Mouse (Mus musculus): ENCODE data around the gene Fmod. TPM values are rescaled to one million over a fixed set of nuclear protein-coding genes. Genes with fewer than 3 reads are reported as not detected.
A peak's percentile ranks its signal among the peaks of the same experiment; 100 is the strongest.

The Fmod gene
- 16.8 and 20.5 TPM in 2 replicates for polyA plus RNA-seq (2016; fragmentation: Nextera tagmentation; extraction: Ambion mirVana)

DNA sequence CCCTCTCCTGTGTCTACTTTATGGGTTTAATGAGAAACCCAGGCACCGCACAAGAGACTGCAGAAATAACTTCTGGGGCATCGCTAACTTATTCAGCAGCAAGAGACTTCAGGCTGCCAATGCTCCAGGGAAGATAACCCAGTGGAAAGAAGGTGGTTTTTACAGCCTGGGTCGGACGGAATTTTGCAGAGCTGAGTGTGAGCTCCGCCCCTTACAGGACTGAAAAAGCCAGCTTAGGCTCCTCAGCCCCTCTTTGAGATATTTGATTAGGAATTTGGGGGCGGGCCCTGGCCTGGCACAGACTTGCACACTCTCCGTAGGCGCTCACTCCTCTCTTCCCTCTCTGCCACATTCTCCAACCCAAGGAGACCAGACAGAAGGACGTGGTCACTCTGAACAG is at the start of gene Fmod:
Gene Fmod (plus strand): TSS at position 83 of the 400 bp plus-strand sequence.
- WGBS = 41% methylated on average over 9 of the region's 9 CpGs

DNA sequence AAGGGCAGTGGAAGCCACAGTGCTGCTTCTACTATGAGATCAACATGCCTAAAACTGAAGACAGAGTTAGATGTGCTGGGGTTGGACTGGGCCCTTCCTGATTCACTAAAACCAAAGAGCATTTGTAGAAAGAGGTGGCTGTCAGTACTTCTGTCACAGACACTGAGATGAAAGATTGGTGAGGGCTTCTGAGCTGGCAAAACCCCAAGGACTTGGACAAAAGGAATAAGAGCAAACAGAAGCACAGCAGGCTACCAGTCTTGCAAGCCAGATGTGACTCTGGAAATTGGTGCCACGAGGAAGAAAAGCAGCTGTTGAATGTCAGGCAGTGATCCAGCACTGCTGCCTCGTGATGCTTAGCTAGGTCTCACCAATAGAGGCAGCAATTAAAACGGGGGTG is 48.2 kb upstream of the Fmod start:
- Histone ChIP-seq H3K36me3 (no peaks in the 10 kb centered on the region), H3K9ac (no peak overlapping the region), H3K4me2 (replicated peaks) (no peak overlapping the region), H3K9me3 (no peaks in the 10 kb centered on the region), H3K27ac (no peak overlapping the region), H3K27me3 (replicated peaks) (no peaks in the 10 kb centered on the region), H3K4me1 (no peaks in the 10 kb centered on the region), H3K4me3 (no peak overlapping the region)
- ATAC-seq (ENCODE audit: low FRiP score, low read depth) = no peak
- WGBS = 8% methylated on average over 3 of the region's 3 CpGs

More for the DNA sequence above, at the start of gene Fmod:
- peaks cover 7% of the 10 kb centered on the region; the same call in 1 of the 2 replicates for H3K4me1 ChIP-seq
- no peaks in the 10 kb centered on the region for H3K27me3 ChIP-seq (replicated peaks)
- no peak within 1 kb of the TSS for H3K27ac ChIP-seq
- H3K9ac ChIP-seq = no peak within 1 kb of the TSS
- peak within 1 kb of the TSS; percentile 16; the same call in 1 of the 2 replicates for H3K4me2 ChIP-seq (replicated peaks)
- H3K4me3 ChIP-seq = no peak within 1 kb of the TSS
- H3K36me3 ChIP-seq = no peaks in the 10 kb centered on the region
- no peak for ATAC-seq (ENCODE audit: low FRiP score, low read depth)
- H3K9me3 ChIP-seq = no peaks in the 10 kb centered on the region

DNA sequence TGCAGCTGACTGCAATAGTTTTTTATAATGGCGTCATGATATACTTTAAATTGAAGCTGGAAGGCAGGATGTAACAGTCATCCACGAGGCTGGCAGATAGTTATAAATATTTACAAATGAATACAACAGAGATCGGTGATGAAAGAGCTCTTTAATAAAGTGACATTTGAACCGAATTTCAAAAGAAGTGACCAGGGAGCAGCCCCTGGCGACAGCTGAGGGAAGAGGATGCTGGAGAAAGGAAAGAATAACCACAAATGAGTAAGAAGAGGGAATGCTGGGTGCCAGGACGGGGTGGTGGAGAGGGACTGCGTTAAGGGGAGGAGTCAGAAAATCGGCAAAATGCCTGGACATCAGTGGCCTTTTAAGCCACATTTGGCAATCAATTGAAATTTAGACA is 45.8 kb upstream of the Fmod start:
- no peaks in the 10 kb centered on the region for H3K36me3 ChIP-seq
- no peak overlapping the region for H3K27ac ChIP-seq
- H3K9me3 ChIP-seq = no peaks in the 10 kb centered on the region
- H3K27me3 ChIP-seq (replicated peaks) = no peaks in the 10 kb centered on the region
- 64% methylated on average over 8 of the region's 8 CpGs for WGBS
- no peak overlapping the region for H3K4me3 ChIP-seq
- no peaks in the 10 kb centered on the region for H3K4me1 ChIP-seq
- no peak overlapping the region for H3K9ac ChIP-seq
- no peak for ATAC-seq (ENCODE audit: low FRiP score, low read depth)
- no peak overlapping the region for H3K4me2 ChIP-seq (replicated peaks)

DNA sequence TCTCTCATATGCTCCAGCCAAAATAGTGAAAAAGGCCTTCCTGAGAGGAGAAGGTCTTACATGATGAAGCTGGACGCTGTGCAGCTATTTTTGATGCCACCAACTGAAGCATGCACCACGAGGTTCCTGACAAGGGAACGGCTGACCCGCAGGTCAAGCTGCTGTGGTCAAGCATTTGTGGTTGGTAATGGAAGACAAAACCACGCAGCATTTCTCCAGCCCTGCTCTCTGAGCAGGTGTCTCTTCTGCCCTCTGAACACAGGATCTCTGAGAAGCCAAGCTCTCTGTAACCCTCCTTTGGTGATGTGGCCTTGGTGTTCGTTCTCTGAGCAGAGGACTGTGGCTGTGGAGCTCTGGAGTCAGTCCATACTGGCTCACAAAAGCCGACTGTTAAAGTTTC is 31.6 kb upstream of the Fmod start:
- no peak overlapping the region for H3K4me3 ChIP-seq
- 79% methylated on average over 7 of the region's 7 CpGs for WGBS
- H3K4me1 ChIP-seq = no peaks in the 10 kb centered on the region
- ATAC-seq (ENCODE audit: low FRiP score, low read depth) = no peak
- H3K27me3 ChIP-seq (replicated peaks) = no peaks in the 10 kb centered on the region
- no peak overlapping the region for H3K27ac ChIP-seq
- H3K36me3 ChIP-seq = no peaks in the 10 kb centered on the region
- no peak overlapping the region for H3K4me2 ChIP-seq (replicated peaks)
- H3K9me3 ChIP-seq = no peaks in the 10 kb centered on the region
- H3K9ac ChIP-seq = no peak overlapping the region

DNA sequence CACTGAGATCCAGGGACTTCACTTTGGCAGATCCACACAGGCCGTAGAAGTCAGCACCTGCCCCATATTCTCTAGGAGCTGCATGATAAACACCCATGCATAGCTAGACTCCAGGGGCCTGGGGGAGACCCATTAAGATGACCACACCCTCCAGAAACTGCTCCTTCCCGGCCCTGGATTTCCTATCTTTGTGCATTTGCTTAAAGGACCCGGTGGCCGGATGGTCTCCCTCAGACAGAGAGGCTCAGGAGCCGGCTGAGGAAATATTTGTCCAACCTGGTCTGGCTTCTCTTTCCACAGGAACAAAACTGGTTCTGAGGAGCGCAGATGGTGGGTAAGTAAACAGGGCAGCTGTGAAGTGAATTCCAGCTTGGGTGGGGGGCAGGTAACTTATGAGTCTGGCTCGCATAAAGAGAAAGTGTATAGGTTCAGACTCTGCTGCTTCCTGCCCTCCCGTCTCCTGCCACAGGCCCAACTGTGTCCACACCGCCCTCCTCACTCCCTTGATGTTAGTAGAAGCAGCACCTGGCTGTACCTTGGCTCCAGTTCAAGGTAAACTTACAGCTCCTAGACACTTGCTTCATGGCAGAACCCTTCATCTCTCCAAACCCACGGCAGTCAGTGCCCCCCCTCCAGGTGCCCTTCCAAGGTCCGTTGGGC is 30.8 kb upstream of the Fmod start:
- WGBS = 81% methylated on average over 11 of the region's 11 CpGs

DNA sequence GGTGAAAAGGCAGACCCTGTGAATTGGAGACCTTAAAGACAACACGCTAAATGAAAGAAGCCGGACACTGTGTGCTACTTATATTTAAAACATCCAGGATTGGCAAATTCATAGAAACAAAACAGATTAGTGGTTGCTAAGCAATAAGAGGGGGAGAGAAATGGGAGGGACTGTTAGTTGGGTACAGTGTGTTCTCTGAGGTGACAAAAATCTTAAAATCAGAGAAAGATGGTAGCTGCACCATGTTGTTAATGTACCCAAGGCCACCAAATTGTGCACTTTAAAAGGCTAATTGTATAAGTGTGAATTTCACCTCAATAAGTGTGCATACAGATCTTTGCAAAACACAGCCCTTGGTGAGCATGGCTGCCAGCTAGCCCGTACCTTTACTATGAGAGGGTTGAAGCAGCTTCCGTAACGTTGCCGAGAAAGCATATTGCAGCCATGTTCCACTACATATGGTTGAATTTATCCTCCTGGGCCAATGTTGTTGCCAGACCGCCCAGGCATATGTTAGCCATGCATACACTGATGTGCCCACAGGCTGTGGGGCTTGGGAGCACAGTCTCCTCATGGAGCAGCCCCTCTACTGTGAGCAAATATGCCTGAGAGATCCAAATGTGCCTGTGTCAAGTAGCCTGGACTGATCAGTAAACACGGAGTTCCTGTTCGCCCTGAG is 12.6 kb upstream of the Fmod start:
- H3K4me3 ChIP-seq = no peak overlapping the region
- H3K36me3 ChIP-seq = no peaks in the 10 kb centered on the region
- no peak overlapping the region for H3K4me2 ChIP-seq (replicated peaks)
- WGBS = 89% methylated on average over 9 of the region's 9 CpGs
- H3K27ac ChIP-seq = no peak overlapping the region
- ATAC-seq (ENCODE audit: low FRiP score, low read depth) = no peak
- no peaks in the 10 kb centered on the region for H3K4me1 ChIP-seq
- no peaks in the 10 kb centered on the region for H3K9me3 ChIP-seq
- no peaks in the 10 kb centered on the region for H3K27me3 ChIP-seq (replicated peaks)
- no peak overlapping the region for H3K9ac ChIP-seq

More for the DNA sequence above, 30.8 kb upstream of the Fmod start:
- Histone ChIP-seq H3K9ac (no peak overlapping the region), H3K9me3 (no peaks in the 10 kb centered on the region), H3K4me2 (replicated peaks) (no peak overlapping the region), H3K4me1 (no peaks in the 10 kb centered on the region), H3K36me3 (no peaks in the 10 kb centered on the region), H3K27ac (no peak overlapping the region), H3K4me3 (no peak overlapping the region), H3K27me3 (replicated peaks) (no peaks in the 10 kb centered on the region)
- ATAC-seq (ENCODE audit: low FRiP score, low read depth) = no peak

DNA sequence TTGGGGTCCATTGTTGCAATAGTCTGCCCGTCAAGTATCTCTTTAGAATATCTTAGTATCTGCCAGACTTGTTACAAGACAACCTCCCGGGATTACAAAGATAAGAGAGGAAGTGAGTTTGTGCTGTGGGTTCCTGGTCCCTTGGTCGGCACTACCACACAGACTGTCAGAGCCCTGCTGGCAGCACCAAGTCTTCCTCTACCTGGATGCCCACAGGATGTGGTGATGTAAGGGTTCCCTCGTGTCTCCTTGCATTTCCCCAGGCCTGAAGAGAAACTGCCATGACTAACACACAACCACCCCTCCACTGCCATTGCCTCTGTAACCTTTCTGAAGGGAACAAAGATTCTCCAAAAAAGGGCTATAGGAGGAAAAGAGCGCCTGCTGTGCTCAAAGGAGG is 11.1 kb upstream of the Fmod start:
- H3K36me3 ChIP-seq = no peaks in the 10 kb centered on the region
- H3K27ac ChIP-seq = no peak overlapping the region
- H3K27me3 ChIP-seq (replicated peaks) = no peaks in the 10 kb centered on the region
- no peak overlapping the region for H3K4me2 ChIP-seq (replicated peaks)
- ATAC-seq (ENCODE audit: low FRiP score, low read depth) = no peak
- no peaks in the 10 kb centered on the region for H3K9me3 ChIP-seq
- no peaks in the 10 kb centered on the region for H3K4me1 ChIP-seq
- H3K9ac ChIP-seq = no peak overlapping the region
- WGBS = 71% methylated on average over 5 of the region's 5 CpGs
- H3K4me3 ChIP-seq = no peak overlapping the region

DNA sequence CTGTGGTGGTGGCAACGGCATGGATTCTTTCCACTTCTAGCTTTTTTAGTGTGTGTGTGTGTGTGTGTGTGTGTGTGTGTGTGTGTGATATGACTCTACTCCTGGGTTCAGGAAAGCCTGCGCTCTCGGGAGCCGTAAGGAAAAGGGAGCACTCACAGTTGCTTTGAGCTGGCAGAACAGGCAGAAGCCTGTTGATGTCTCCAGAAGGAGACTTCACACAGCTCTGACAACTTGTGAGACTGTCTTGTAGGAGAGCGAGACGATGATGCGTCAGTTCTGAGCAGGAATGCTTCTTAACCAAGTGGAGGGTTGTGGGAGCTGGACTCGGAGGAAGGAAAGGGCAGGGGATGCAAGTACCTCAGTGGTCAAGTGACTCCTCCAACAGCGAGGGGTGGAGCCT is 10.3 kb upstream of the Fmod start:
- no peaks in the 10 kb centered on the region for H3K36me3 ChIP-seq
- H3K9ac ChIP-seq = no peak overlapping the region
- no peak for ATAC-seq (ENCODE audit: low FRiP score, low read depth)
- no peak overlapping the region for H3K27ac ChIP-seq
- 88% methylated on average over 9 of the region's 9 CpGs for WGBS
- no peaks in the 10 kb centered on the region for H3K9me3 ChIP-seq
- H3K4me3 ChIP-seq = no peak overlapping the region
- no peaks in the 10 kb centered on the region for H3K4me1 ChIP-seq
- no peaks in the 10 kb centered on the region for H3K27me3 ChIP-seq (replicated peaks)
- no peak overlapping the region for H3K4me2 ChIP-seq (replicated peaks)

DNA sequence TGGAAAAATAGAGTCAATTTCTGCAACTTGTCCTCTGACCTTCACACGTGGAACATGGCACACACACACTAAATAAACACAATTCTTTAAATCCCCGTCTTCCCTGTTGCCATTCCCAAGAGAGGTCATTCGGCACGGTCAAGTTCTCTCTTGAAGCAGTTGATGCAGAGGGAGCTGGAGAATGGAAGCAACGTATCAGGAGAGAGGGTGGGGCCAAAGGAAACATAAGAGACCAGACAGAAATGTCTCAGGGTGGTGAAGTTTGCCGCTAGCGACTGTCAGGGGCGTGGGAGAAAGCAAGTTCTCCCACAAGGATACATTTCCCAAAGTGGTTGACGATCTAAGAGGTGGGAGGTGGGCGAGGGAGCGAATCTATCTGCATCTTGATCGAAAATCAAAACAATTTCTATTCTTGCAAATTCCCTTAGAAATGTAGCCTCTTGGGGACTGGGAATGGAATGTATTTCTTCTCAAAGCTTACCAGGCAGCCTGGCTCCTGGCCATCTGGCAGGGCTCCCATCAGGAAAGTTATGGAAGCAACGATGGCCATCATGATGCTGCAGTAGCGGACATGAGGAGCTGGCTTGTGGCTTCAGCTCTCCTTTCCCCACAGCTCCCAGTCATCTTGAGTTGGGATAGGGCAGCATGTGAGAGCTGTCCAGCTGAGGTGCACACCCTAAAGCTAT is 8.8 kb upstream of the Fmod start:
- H3K4me1 ChIP-seq = no peaks in the 10 kb centered on the region
- no peaks in the 10 kb centered on the region for H3K36me3 ChIP-seq
- no peak overlapping the region for H3K4me3 ChIP-seq
- no peak overlapping the region for H3K27ac ChIP-seq
- H3K9me3 ChIP-seq = no peaks in the 10 kb centered on the region
- 88% methylated on average over 14 of the region's 14 CpGs for WGBS
- no peak for ATAC-seq (ENCODE audit: low FRiP score, low read depth)
- no peak overlapping the region for H3K4me2 ChIP-seq (replicated peaks)
- H3K27me3 ChIP-seq (replicated peaks) = no peaks in the 10 kb centered on the region
- no peak overlapping the region for H3K9ac ChIP-seq

DNA sequence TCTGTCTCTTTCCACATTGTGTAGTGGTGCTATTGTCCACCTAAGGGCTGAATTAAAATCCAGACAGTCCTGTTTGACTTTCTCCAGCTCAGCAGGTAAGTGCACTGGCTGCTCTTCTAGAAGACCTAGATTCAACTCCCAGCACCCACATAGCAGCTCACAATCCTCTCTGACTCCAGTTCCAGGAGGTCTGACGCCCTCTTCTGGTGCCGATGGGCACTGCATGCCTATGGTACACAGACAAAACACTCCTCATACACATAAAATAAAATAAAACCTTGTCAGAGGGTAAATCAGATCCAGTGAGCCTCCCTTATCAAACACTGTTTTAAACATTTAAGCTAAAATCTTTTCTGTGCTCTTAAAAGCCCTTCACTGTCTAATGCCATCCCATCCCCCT is 562 bp upstream of the Fmod start:
- H3K4me3 ChIP-seq = no peak overlapping the region
- no peak for ATAC-seq (ENCODE audit: low FRiP score, low read depth)

DNA sequence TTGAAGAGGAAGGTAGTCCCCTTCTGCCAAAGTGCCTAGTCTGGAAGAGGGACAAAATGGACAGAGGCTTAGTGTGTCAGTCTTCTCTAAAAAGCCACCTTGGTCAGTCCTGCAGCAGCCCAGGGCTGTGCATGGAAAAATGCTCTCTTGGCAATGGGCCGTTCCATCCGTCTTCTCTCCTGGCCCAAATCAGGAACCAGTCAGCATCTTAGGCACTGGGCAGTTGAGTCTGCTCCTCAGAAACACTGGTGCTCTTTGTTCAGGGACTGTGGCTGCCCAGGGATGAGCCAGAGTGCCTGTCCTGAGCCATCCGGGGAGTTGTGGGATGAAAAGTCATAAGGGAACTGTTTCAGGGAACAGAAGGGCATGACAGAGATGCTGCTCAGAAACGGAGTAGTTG is 1.3 kb downstream of the Fmod start:
- H3K9me3 ChIP-seq = no peaks in the 10 kb centered on the region
- no peak overlapping the region; the same call in 1 of the 2 replicates for H3K4me2 ChIP-seq (replicated peaks)
- H3K27ac ChIP-seq = no peak overlapping the region
- ATAC-seq (ENCODE audit: low FRiP score, low read depth) = no peak
- H3K27me3 ChIP-seq (replicated peaks) = no peaks in the 10 kb centered on the region
- H3K4me3 ChIP-seq = no peak overlapping the region
- 76% methylated on average over 4 of the region's 4 CpGs for WGBS
- H3K4me1 ChIP-seq = peaks cover 11% of the 10 kb centered on the region; the same call in 1 of the 2 replicates
- H3K9ac ChIP-seq = no peak overlapping the region
- no peaks in the 10 kb centered on the region for H3K36me3 ChIP-seq

More for the DNA sequence above, 562 bp upstream of the Fmod start:
- Histone ChIP-seq H3K4me1 (0 out of 2 replicates have a peak, but pooled peaks cover under 1% of the 10 kb centered on the region), H3K36me3 (no peaks in the 10 kb centered on the region), H3K9me3 (no peaks in the 10 kb centered on the region), H3K27ac (no peak overlapping the region), H3K9ac (no peak overlapping the region), H3K27me3 (replicated peaks) (no peaks in the 10 kb centered on the region), H3K4me2 (replicated peaks) (no peak overlapping the region)
- WGBS = 71% methylated on average over 2 of the region's 2 CpGs

DNA sequence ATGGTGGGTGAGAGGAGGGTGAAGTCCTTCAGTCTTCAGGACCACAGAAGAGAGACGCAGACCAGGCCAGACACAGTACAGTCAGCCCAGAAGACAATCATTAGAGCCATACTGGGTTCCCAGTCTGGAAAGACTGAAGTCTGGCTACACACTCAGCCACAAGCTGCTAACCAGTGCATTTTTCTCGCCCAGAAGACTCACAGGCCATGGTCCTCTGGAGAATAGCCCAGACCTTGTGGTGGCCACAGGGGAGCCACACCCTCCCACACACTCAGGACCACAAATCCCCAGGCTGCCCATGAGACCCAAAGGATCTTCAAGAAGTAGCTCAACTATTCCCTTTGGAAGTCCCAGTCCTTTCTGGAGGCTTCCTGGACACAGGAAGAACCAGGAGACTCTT is 2.3 kb downstream of the Fmod start:
- H3K4me2 ChIP-seq (replicated peaks) = no peak overlapping the region
- WGBS = 94% methylated on average over 2 of the region's 2 CpGs
- no peak overlapping the region for H3K4me3 ChIP-seq
- ATAC-seq (ENCODE audit: low FRiP score, low read depth) = no peak
- H3K4me1 ChIP-seq = peaks cover 11% of the 10 kb centered on the region; the same call in 1 of the 2 replicates
- H3K9me3 ChIP-seq = no peaks in the 10 kb centered on the region
- H3K27ac ChIP-seq = no peak overlapping the region
- H3K9ac ChIP-seq = no peak overlapping the region
- no peaks in the 10 kb centered on the region for H3K36me3 ChIP-seq
- H3K27me3 ChIP-seq (replicated peaks) = no peaks in the 10 kb centered on the region
